Mouse (Mus musculus) heart, adult 11 months (tissue): ENCODE measurements around the gene Nexn.

Source experiments
- DNase-seq: peaks from one replicate; pipeline ENCODE4 v3.0.0; 2022

Gene Nexn

GRCm38 (mm10) chr3:152193177-152193576 is 73.0 kb downstream of the Nexn start:
- no peak for DNase-seq

- DNase-seq = peak; percentile 64
Observed at GRCm38 (mm10) chr3:152192238-152192931, 73.8 kb downstream of the Nexn start.

GRCm38 (mm10) chr3:152191791-152192237 is 74.3 kb downstream of the Nexn start:
- DNase-seq = peak; percentile 96

GRCm38 (mm10) chr3:152190679-152191477 is 75.3 kb downstream of the Nexn start:
- peak; percentile 86 for DNase-seq

- DNase-seq = peak; percentile 89
Observed at GRCm38 (mm10) chr3:152189306-152189705, 76.8 kb downstream of the Nexn start.
